Mouse (Mus musculus): ENCODE data around the gene Tmub1. TPM values are rescaled to one million over a fixed set of nuclear protein-coding genes. Genes with fewer than 3 reads are reported as not detected.

The Tmub1 gene
- polyA plus RNA-seq, 1 experiment from 2014 or later = 28.6 TPM

- Histone ChIP-seq H3K4me2 (peak overlapping the region; percentile 13; the same call in 1 of the 2 replicates), H3K4me1 (peaks cover 16% of the 10 kb centered on the region), H3K27ac (no peak overlapping the region), H3K27me3 (peaks cover 28% of the 10 kb centered on the region; the same call in 1 of the 2 replicates), H3K4me3 (replicated peaks) (no peak overlapping the region), H3K9me3 (no peaks in the 10 kb centered on the region), H3K9ac (0 out of 2 replicates have a peak overlapping the region, but pooled peaks have one; percentile 17), H3K36me3 (replicated peaks) (peaks cover 31% of the 10 kb centered on the region)
- 3% methylated on average over 21 of the region's 21 CpGs for WGBS
- peak; percentile 73 for ATAC-seq (ENCODE audit: low FRiP score)
Measured at GRCm38 (mm10) chr5:24416222-24416736, 31.4 kb downstream of the Tmub1 start.

GRCm38 (mm10) chr5:24413938-24414337 lies 33.7 kb downstream of the Tmub1 start:
- 87% methylated on average over 13 of the region's 13 CpGs for WGBS
- H3K27ac ChIP-seq = no peak overlapping the region

GRCm38 (mm10) chr5:24413042-24413693 lies 34.5 kb downstream of the Tmub1 start, which contains the start of gene Asic3:
TSS of gene Asic3 (plus strand) at chr5:24413392.
- Histone ChIP-seq H3K4me1 (peaks cover 16% of the 10 kb centered on the region), H3K27me3 (peaks cover 28% of the 10 kb centered on the region; the same call in 1 of the 2 replicates), H3K36me3 (replicated peaks) (peaks cover 14% of the 10 kb centered on the region), H3K4me3 (replicated peaks) (no peak within 1 kb of the TSS), H3K27ac (no peak within 1 kb of the TSS), H3K9ac (no peak within 1 kb of the TSS), H3K9me3 (no peaks in the 10 kb centered on the region), H3K4me2 (no peak within 1 kb of the TSS)
- ATAC-seq (ENCODE audit: low FRiP score) = no peak
- 52% methylated on average over 11 of the region's 11 CpGs for WGBS

More at GRCm38 (mm10) chr5:24413938-24414337, 33.7 kb downstream of the Tmub1 start:
- Histone ChIP-seq H3K4me2 (no peak overlapping the region), H3K9me3 (no peaks in the 10 kb centered on the region), H3K9ac (no peak overlapping the region), H3K36me3 (replicated peaks) (peaks cover 16% of the 10 kb centered on the region), H3K4me3 (replicated peaks) (no peak overlapping the region), H3K27me3 (peaks cover 28% of the 10 kb centered on the region; the same call in 1 of the 2 replicates), H3K4me1 (peaks cover 16% of the 10 kb centered on the region)
- no peak for ATAC-seq (ENCODE audit: low FRiP score)

- ATAC-seq (ENCODE audit: low FRiP score) = no peak
- 93% methylated on average over 2 of the region's 2 CpGs for WGBS
- peaks cover 19% of the 10 kb centered on the region for H3K36me3 ChIP-seq (replicated peaks)
- H3K9me3 ChIP-seq = no peaks in the 10 kb centered on the region
- H3K27ac ChIP-seq = no peak overlapping the region
- peaks cover 16% of the 10 kb centered on the region for H3K4me1 ChIP-seq
- H3K4me2 ChIP-seq = no peak overlapping the region
- H3K27me3 ChIP-seq = peaks cover 26% of the 10 kb centered on the region; the same call in 1 of the 2 replicates
- no peak overlapping the region for H3K4me3 ChIP-seq (replicated peaks)
- H3K9ac ChIP-seq = no peak overlapping the region
Measured at GRCm38 (mm10) chr5:24412063-24412462, 35.6 kb downstream of the Tmub1 start.

- Histone ChIP-seq H3K4me1 (peaks cover 7% of the 10 kb centered on the region; the same call in 1 of the 2 replicates), H3K27me3 (peaks cover 13% of the 10 kb centered on the region; the same call in 1 of the 2 replicates), H3K4me2 (no peak overlapping the region), H3K4me3 (replicated peaks) (no peak overlapping the region), H3K9ac (no peak overlapping the region), H3K9me3 (no peaks in the 10 kb centered on the region), H3K27ac (no peak overlapping the region), H3K36me3 (replicated peaks) (peaks cover 35% of the 10 kb centered on the region)
- WGBS = 83% methylated on average over 2 of the region's 2 CpGs
- ATAC-seq (ENCODE audit: low FRiP score) = no peak
Measured at GRCm38 (mm10) chr5:24409466-24409865, 38.2 kb downstream of the Tmub1 start.

- H3K4me1 ChIP-seq = peaks cover 6% of the 10 kb centered on the region; the same call in 1 of the 2 replicates
- H3K27ac ChIP-seq = no peak overlapping the region
- H3K9ac ChIP-seq = no peak overlapping the region
- H3K9me3 ChIP-seq = no peaks in the 10 kb centered on the region
- ATAC-seq (ENCODE audit: low FRiP score) = no peak
- H3K27me3 ChIP-seq = peaks cover 5% of the 10 kb centered on the region; the same call in 1 of the 2 replicates
- no peak overlapping the region for H3K4me2 ChIP-seq
- WGBS = 96% methylated on average over 13 of the region's 13 CpGs
- H3K4me3 ChIP-seq (replicated peaks) = no peak overlapping the region
- peaks cover 37% of the 10 kb centered on the region for H3K36me3 ChIP-seq (replicated peaks)
Measured at GRCm38 (mm10) chr5:24408651-24409050, 39.0 kb downstream of the Tmub1 start.

GRCm38 (mm10) chr5:24405389-24405876 lies 42.2 kb downstream of the Tmub1 start:
- Histone ChIP-seq H3K4me2 (no peak overlapping the region), H3K9ac (no peak overlapping the region), H3K9me3 (no peaks in the 10 kb centered on the region), H3K4me1 (no peaks in the 10 kb centered on the region), H3K36me3 (replicated peaks) (peaks cover 65% of the 10 kb centered on the region), H3K27me3 (no peaks in the 10 kb centered on the region), H3K27ac (no peak overlapping the region), H3K4me3 (replicated peaks) (no peak overlapping the region)
- WGBS = 71% methylated on average over 3 of the region's 3 CpGs
- ATAC-seq (ENCODE audit: low FRiP score) = no peak

- Histone ChIP-seq H3K4me2 (no peak overlapping the region), H3K4me1 (no peaks in the 10 kb centered on the region), H3K9me3 (no peaks in the 10 kb centered on the region), H3K27me3 (no peaks in the 10 kb centered on the region), H3K9ac (no peak overlapping the region), H3K4me3 (replicated peaks) (no peak overlapping the region), H3K36me3 (replicated peaks) (peaks cover 70% of the 10 kb centered on the region), H3K27ac (no peak overlapping the region)
- 89% methylated on average over 6 of the region's 6 CpGs for WGBS
- no peak for ATAC-seq (ENCODE audit: low FRiP score)
Measured at GRCm38 (mm10) chr5:24404594-24405360, 42.9 kb downstream of the Tmub1 start.

- 86% methylated on average over 9 of the region's 9 CpGs for WGBS
- no peaks in the 10 kb centered on the region for H3K4me1 ChIP-seq
- no peak overlapping the region for H3K4me2 ChIP-seq
- H3K9ac ChIP-seq = no peak overlapping the region
- H3K36me3 ChIP-seq (replicated peaks) = peaks cover 51% of the 10 kb centered on the region
- no peaks in the 10 kb centered on the region for H3K9me3 ChIP-seq
- no peak for ATAC-seq (ENCODE audit: low FRiP score)
- no peak overlapping the region for H3K27ac ChIP-seq
- no peaks in the 10 kb centered on the region for H3K27me3 ChIP-seq
- no peak overlapping the region for H3K4me3 ChIP-seq (replicated peaks)
Measured at GRCm38 (mm10) chr5:24401969-24402368, 45.7 kb downstream of the Tmub1 start.

GRCm38 (mm10) chr5:24400911-24401605 lies 46.6 kb downstream of the Tmub1 start:
- H3K27me3 ChIP-seq = no peaks in the 10 kb centered on the region
- H3K4me2 ChIP-seq = no peak overlapping the region
- ATAC-seq (ENCODE audit: low FRiP score) = no peak
- H3K4me1 ChIP-seq = no peaks in the 10 kb centered on the region
- H3K27ac ChIP-seq = no peak overlapping the region
- peaks cover 42% of the 10 kb centered on the region for H3K36me3 ChIP-seq (replicated peaks)
- 94% methylated on average over 5 of the region's 5 CpGs for whole genome bisulfite sequencing
- H3K4me3 ChIP-seq (replicated peaks) = no peak overlapping the region
- no peaks in the 10 kb centered on the region for H3K9me3 ChIP-seq
- no peak overlapping the region for H3K9ac ChIP-seq

- no peak overlapping the region for H3K27ac ChIP-seq
- no peaks in the 10 kb centered on the region for H3K4me1 ChIP-seq
- H3K4me3 ChIP-seq (replicated peaks) = no peak overlapping the region
- no peaks in the 10 kb centered on the region for H3K27me3 ChIP-seq
- H3K9ac ChIP-seq = no peak overlapping the region
- H3K4me2 ChIP-seq = no peak overlapping the region
- WGBS = 92% methylated on average over 11 of the region's 11 CpGs
- H3K36me3 ChIP-seq (replicated peaks) = peaks cover 40% of the 10 kb centered on the region
- H3K9me3 ChIP-seq = no peaks in the 10 kb centered on the region
- no peak for ATAC-seq (ENCODE audit: low FRiP score)
Measured at GRCm38 (mm10) chr5:24400362-24400761, 47.3 kb downstream of the Tmub1 start.

- ATAC-seq (ENCODE audit: low FRiP score) = no peak
- no peak overlapping the region for H3K4me3 ChIP-seq (replicated peaks)
- no peaks in the 10 kb centered on the region for H3K9me3 ChIP-seq
- H3K36me3 ChIP-seq (replicated peaks) = peaks cover 37% of the 10 kb centered on the region
- no peak overlapping the region for H3K27ac ChIP-seq
- WGBS = 89% methylated on average over 10 of the region's 10 CpGs
- H3K9ac ChIP-seq = no peak overlapping the region
- no peak overlapping the region for H3K4me2 ChIP-seq
- H3K27me3 ChIP-seq = no peaks in the 10 kb centered on the region
- peaks cover 5% of the 10 kb centered on the region; the same call in 1 of the 2 replicates for H3K4me1 ChIP-seq
Measured at GRCm38 (mm10) chr5:24399686-24400085, 48.0 kb downstream of the Tmub1 start.
